Mouse (Mus musculus) liver, embryonic 14.5 days (tissue): ENCODE results near the gene Myh14. TPM values are rescaled to one million over a fixed set of nuclear protein-coding genes. Genes with fewer than 3 reads are reported as not detected.

Experiments
- ATAC-seq: fragments of 200-750 bp; cut with Nextera tagmentation; 2 replicates; pipeline ENCODE4 v1.8.0; 2017; ENCODE audit warnings: moderate number of reproducible peaks, mild to moderate bottlenecking, moderate library complexity; ENCODE audit not compliant: insufficient read depth
- DNase-seq, 3 experiments: peaks; one replicate each; pipeline ENCODE4 v3.0.0-alpha.2; 2012 to 2013; ENCODE audit warnings: low read depth in 3 of 3, low spot score in 3 of 3
- H3K27ac ChIP-seq: fragments of 300-500 bp; sonication (generic); 2 replicates; pipeline ENCODE4 v1.5.1; 2014; ENCODE audit warnings: moderate library complexity, mild to moderate bottlenecking, control low read depth, inconsistent platforms
- H3K27me3 ChIP-seq: fragments of 300-500 bp; sonication (generic); 2 replicates; pipeline ENCODE4 v1.6.1; 2014; ENCODE audit warnings: mild to moderate bottlenecking, low read length, moderate library complexity; ENCODE audit not compliant: control insufficient read depth, insufficient read depth
- H3K36me3 ChIP-seq: fragments of 300-500 bp; sonication (generic); replicated peaks from 2 replicates; pipeline ENCODE4 v1.6.1; 2014; ENCODE audit warnings: low read depth; ENCODE audit not compliant: control insufficient read depth, insufficient read depth
- H3K4me1 ChIP-seq, 2 experiments: fragments of 200-500 bp in 1 of 2; fragments of 300-500 bp in 1 of 2; sonication (generic) in 1 of 2; replicated peaks; 2 replicates each; pipeline ENCODE4 v1.6.1; 2012 to 2014; ENCODE audit warnings: antibody characterized with exemption in 1 of 2, inconsistent platforms in 1 of 2, low read length in 1 of 2; ENCODE audit not compliant: control insufficient read depth in 2 of 2, insufficient read depth in 2 of 2
- H3K4me2 ChIP-seq: fragments of 300-500 bp; sonication (generic); 2 replicates; pipeline ENCODE4 v1.6.1; 2014; ENCODE audit warnings: low read depth, mild to moderate bottlenecking, control low read depth, moderate library complexity
- H3K4me3 ChIP-seq, 2 experiments: fragments of 200-500 bp in 1 of 2; fragments of 300-500 bp in 1 of 2; sonication (generic) in 1 of 2; 2 replicates each; pipeline ENCODE4 v1.5.1; 2012 to 2014; ENCODE audit warnings: low read depth in 2 of 2, low read length in 2 of 2, mild to moderate bottlenecking in 2 of 2, control low read depth in 1 of 2, inconsistent platforms in 1 of 2, moderate library complexity in 1 of 2; ENCODE audit not compliant: insufficient read depth in 1 of 2
- H3K9ac ChIP-seq: fragments of 300-500 bp; sonication (generic); replicated peaks from 2 replicates; pipeline ENCODE4 v1.6.1; 2014; ENCODE audit warnings: mild to moderate bottlenecking, control low read depth, moderate library complexity
- H3K9me3 ChIP-seq: fragments of 300-500 bp; sonication (generic); 2 replicates; pipeline ENCODE4 v1.6.1; 2016; ENCODE audit warnings: low read length, mixed read lengths; ENCODE audit not compliant: control insufficient read depth
- CTCF ChIP-seq: IDR thresholded peaks from 2 replicates; pipeline ENCODE4 v1.5.1; 2016; ENCODE audit warnings: antibody characterized with exemption, low read depth, control low read depth
- EP300 ChIP-seq: IDR thresholded peaks from 2 replicates; pipeline ENCODE4 v1.6.1; 2016; ENCODE audit warnings: antibody characterized with exemption, low read depth
- WGBS: fragments of 180-500 bp; shearing (Covaris S2); extraction: QIAGEN DNeasy Blood & Tissue Kit; methylation state at CpG from one replicate; pipeline ENCODE4 v1.1.7; 2014; ENCODE audit not compliant: insufficient replicate concordance; 5-methylcytosine and 5-hydroxymethylcytosine counted together
- polyA plus RNA-seq, 2 experiments: library from polyadenylated mRNA; depleted of rRNA in 1 of 2; stranded (reverse) in 1 of 2; unstranded in 1 of 2; fragments of >200 nt; fragmentation: Nextera tagmentation in 1 of 2; extraction: Ambion mirVana in 1 of 2; gene quantifications; 2 replicates each; pipeline versions ENCODE4 v1.2.1 to v1.2.3; 2012 to 2014

Myh14 gene
- polyA plus RNA-seq, 2 experiments: 0.09 to 0.15 TPM

DNA sequence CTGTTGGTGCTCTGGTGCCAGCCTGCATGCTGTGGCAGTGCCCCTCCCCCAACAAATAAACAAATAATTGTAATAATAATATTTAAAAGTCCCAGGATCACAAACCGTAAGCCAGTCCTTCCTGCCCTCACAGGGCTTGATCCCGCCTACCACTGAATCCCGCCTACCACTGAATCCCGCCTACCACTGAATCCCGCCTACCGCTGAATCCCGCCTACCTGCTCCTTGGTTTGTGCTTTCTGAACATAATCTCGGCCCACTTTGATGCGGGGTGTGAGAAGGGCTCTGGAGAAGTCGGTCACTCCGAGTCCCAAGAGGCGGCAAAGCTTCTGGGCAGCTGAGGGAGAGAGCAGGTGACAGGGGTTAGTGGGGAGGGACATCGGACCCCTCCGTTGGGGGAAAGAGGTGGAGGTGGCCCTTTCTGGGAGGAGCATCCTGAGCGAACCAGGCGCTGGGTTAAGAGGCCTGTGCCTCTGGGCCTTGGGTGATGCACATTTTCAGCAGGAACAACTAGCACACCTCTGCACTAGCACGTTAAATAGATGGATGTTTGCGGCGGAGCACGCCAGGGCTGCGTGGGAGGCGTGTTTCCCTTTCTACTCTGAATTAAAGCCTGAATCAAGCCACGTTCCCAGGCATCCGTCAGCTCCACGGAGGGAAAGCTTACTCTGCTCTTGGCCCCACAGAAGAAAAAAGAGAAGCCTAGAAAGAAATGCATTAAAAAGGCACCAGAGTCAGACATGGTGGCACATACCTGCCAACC is 29.6 kb downstream of the Myh14 start:
- Histone ChIP-seq H3K4me3 (no peak overlapping the region), H3K36me3 (no peaks in the 10 kb centered on the region), H3K9ac (no peak overlapping the region), H3K4me1 (no peaks in the 10 kb centered on the region), H3K9me3 (no peaks in the 10 kb centered on the region), H3K27me3 (peaks cover 14% of the 10 kb centered on the region), H3K27ac (no peak overlapping the region), H3K4me2 (no peak overlapping the region)
- no peak for ATAC-seq
- no peak for TF ChIP-seq CTCF
- no peak for TF ChIP-seq EP300
- DNase-seq: no peak
- WGBS: 16% methylated on average over 25 of the region's 25 CpGs

DNA sequence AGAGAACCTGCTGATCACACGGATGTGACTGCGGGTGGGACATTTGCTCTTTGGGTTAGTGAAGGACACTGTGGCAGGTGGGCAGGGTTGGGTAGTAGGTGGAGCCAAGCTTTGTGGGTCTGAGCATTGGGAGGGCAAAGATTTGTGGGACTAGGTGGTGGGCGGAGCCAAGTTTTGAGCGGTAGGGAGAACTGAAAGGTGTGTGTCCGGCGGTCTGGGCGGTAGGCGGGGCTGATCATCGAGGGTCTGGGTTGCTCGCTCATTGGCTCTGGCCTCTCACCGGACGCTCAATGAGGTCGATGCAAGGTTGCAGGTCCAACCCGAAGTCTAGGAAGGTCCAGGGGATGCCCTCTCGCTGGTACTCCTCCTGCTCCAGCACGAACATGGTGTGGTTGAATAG is 32.0 kb downstream of the Myh14 start:
- Histone ChIP-seq H3K9me3 (no peaks in the 10 kb centered on the region), H3K4me1 (no peaks in the 10 kb centered on the region), H3K27me3 (peaks cover 14% of the 10 kb centered on the region), H3K36me3 (no peaks in the 10 kb centered on the region), H3K4me3 (no peak overlapping the region), H3K4me2 (no peak overlapping the region), H3K27ac (no peak overlapping the region), H3K9ac (no peak overlapping the region)
- DNase-seq: no peak
- 4% methylated on average over 16 of the region's 16 CpGs for WGBS
- TF ChIP-seq EP300: no peak
- no peak for TF ChIP-seq CTCF
- no peak for ATAC-seq

DNA sequence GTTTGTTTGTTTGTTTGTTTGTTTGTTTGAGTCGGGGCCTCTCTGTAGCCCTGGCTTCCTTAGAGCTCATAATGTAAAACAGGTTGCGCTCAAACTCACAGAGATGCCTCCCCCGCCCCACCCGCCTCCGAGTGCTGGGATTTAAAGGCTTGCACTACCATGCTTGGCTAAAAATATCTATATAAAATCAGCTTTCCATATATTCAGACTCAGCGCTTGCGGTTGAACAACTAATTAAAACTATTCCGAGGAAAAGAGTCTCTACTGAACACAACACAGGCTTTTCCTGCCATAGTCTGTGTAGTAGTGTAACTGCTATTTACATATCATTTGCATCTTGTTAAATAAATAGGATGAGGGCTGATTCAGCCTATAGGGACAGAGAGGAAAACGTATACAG is 34.0 kb downstream of the Myh14 start:
- H3K27ac ChIP-seq: no peak overlapping the region
- no peaks in the 10 kb centered on the region for H3K4me1 ChIP-seq
- no peak overlapping the region for H3K9ac ChIP-seq
- H3K4me2 ChIP-seq: no peak overlapping the region
- no peak for ATAC-seq
- no peak for DNase-seq
- H3K9me3 ChIP-seq: no peaks in the 10 kb centered on the region
- peaks cover 14% of the 10 kb centered on the region for H3K27me3 ChIP-seq
- WGBS: 64% methylated on average over 9 of the region's 9 CpGs
- H3K36me3 ChIP-seq: no peaks in the 10 kb centered on the region
- TF ChIP-seq CTCF (no peak), EP300 (no peak)
- no peak overlapping the region for H3K4me3 ChIP-seq

DNA sequence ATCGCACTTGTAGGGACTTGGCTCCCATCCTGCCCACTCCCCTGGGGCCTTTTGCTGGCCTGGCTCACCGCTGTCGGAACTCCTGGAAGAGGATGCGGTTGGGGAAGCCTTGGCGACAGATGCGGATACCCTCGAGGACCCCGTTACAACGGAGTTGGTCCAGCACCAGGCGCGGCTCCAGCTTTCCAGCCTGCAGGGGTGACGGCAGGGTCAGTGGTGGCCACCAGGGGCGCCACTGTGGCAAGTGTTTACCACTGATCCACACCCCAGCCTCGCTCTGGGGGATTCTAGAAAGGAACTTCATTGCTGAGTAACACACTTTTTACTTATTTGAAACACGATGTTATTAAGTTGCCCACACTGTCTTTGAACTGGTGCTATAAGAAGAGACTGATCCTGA is 37.2 kb downstream of the Myh14 start:
- Histone ChIP-seq H3K4me2 (no peak overlapping the region), H3K27me3 (no peaks in the 10 kb centered on the region), H3K27ac (no peak overlapping the region), H3K4me3 (no peak overlapping the region), H3K9ac (no peak overlapping the region), H3K36me3 (no peaks in the 10 kb centered on the region), H3K4me1 (no peaks in the 10 kb centered on the region), H3K9me3 (no peaks in the 10 kb centered on the region)
- no peak for DNase-seq
- 14% methylated on average over 15 of the region's 15 CpGs for WGBS
- ATAC-seq: no peak
- TF ChIP-seq CTCF: peak; percentile 60
- TF ChIP-seq EP300: no peak

DNA sequence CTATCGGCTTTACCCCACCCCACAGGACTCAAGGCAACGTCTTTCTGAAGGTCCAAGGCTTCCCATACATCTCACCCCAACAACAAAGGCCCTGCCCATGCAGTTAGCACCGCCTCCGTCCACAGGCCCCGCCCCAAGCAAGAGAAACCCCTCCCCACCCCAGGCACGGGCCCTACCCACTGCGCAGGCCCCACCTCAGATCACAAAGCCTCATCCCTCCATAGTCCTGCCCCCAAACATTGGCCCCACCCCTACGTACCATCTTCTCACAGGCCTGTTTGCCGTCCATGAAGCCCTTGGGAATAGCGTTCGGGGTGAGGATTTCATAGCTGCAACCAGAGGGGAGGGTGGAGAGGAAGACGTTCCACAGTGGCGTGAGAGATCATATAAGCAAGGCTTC is 38.0 kb downstream of the Myh14 start:
- Histone ChIP-seq H3K9ac (no peak overlapping the region), H3K27ac (no peak overlapping the region), H3K36me3 (no peaks in the 10 kb centered on the region), H3K27me3 (no peaks in the 10 kb centered on the region), H3K4me1 (no peaks in the 10 kb centered on the region), H3K4me3 (no peak overlapping the region), H3K9me3 (no peaks in the 10 kb centered on the region), H3K4me2 (no peak overlapping the region)
- 29% methylated on average over 13 of the region's 13 CpGs for WGBS
- no peak for DNase-seq
- ATAC-seq: no peak
- TF ChIP-seq CTCF: no peak
- no peak for TF ChIP-seq EP300
